Mouse (Mus musculus) ES-Bruce4 (cell line): ENCODE measurements around the gene Stk32b.

Source experiments
- CTCF ChIP-seq: IDR thresholded peaks from one replicate; pipeline ENCODE4 v1.8.1; 2011; ENCODE audit warnings: low read depth, low read length
- POLR2A ChIP-seq: IDR thresholded peaks from one replicate; pipeline ENCODE4 v1.8.1; 2011; ENCODE audit warnings: low read length; ENCODE audit not compliant: insufficient read depth

DNA sequence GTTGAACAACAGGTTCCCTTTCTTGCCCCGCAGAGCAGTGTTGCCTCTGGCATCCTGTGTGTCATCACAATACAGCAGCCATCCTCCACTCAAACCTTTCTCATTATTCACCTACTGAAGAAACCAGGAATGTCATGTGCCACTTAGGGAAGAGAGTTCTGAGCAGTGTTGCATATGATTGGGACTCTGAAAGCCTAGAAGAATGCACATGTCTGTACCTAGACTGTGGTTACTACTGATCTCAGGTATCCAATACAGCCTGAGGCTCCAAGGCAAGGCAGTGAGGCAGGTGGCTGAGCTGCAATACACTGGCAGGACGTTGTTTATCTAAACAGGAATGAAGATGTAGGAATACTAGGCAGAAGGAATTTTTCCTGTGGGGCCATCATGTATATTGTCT, 204.5 kb downstream of the Stk32b start:
- TF ChIP-seq CTCF, result no peak
- TF ChIP-seq POLR2A, result no peak
